Mouse (Mus musculus) bone marrow, adult 2 months (tissue): ENCODE data around the gene Slc22a23.

ENCODE experiments used
- CTCF ChIP-seq: fragments of 200-500 bp; IDR thresholded peaks from 2 replicates; pipeline ENCODE4 v1.5.1; 2011; ENCODE audit warnings: low read length, control low read depth; ENCODE audit not compliant: control insufficient read depth, insufficient read depth
- POLR2A ChIP-seq: fragments of 200-500 bp; IDR thresholded peaks from 2 replicates; pipeline ENCODE4 v1.6.1; 2011; ENCODE audit warnings: low read depth, mild to moderate bottlenecking, control low read depth, low read length, borderline replicate concordance; ENCODE audit not compliant: control insufficient read depth

DNA sequence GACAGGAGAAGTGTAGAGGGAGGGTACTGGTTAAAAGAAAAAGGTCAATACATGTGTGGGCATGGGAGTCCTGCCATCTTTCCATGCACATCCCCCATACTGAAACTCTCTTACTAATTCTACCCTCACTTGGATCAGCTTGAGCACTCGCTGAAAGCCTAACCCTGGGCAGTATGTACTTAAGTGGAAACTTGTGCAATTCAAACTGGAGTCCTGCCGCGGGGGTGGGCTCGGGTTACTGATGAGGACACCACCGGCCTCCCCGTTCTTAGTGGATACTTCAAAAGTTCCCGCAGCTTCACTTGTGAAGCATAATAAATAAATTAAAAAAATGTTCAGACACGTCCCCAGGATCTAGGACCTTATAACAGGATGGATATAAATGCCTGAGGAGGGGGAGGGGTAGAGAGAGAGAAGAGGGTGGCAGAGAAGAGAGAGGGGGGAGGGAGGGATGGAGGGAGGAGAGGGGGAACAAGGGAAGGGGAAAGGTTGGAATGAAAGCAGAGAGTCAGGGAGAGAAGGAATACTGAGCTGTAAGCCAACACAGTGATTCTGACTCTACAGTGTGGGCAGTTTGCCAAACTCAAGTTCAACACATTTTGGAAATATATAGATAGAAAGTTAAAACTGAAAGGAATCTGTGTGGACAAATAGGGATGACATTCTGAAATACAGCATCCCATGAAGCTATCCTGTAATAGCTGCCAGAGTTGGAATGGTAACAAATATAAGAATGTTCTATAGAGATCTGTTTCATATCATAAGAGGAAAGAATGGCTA lies 72.5 kb downstream of the Slc22a23 start:
- TF ChIP-seq POLR2A (no peak), CTCF (no peak)
